Mouse (Mus musculus) myocyte (in vitro differentiated cells): ENCODE results near the gene Galk1. TPM values are rescaled to one million over a fixed set of nuclear protein-coding genes. Genes with fewer than 3 reads are reported as not detected.

Source experiments
- H3K27me3 ChIP-seq: one replicate; pipeline ENCODE4 v1.6.1; 2011; ENCODE audit not compliant: control insufficient read depth, insufficient read depth, insufficient read length
- H3K36me3 ChIP-seq: one replicate; pipeline ENCODE4 v1.6.1; 2011; ENCODE audit not compliant: control insufficient read depth, insufficient read depth
- H3K4me2 ChIP-seq: one replicate; pipeline ENCODE4 v1.6.1; 2011; ENCODE audit warnings: low read depth, control low read depth
- H3K4me3 ChIP-seq: one replicate; pipeline ENCODE4 v1.5.1; 2011; ENCODE audit warnings: mild to moderate bottlenecking, control low read depth, moderate library complexity
- H3K79me2 ChIP-seq: one replicate; pipeline ENCODE4 v1.6.1; 2011; ENCODE audit not compliant: control insufficient read depth, insufficient read depth
- H3ac ChIP-seq: one replicate; pipeline ENCODE4 v1.6.1; 2011; ENCODE audit not compliant: control insufficient read depth, insufficient read length
- CEBPB ChIP-seq: IDR thresholded peaks from 2 replicates; pipeline ENCODE4 v1.6.1; 2011; ENCODE audit warnings: mild to moderate bottlenecking, moderate library complexity; ENCODE audit not compliant: poor library complexity, insufficient read depth, severe bottlenecking
- E2F4 ChIP-seq: IDR thresholded peaks from one replicate; pipeline ENCODE4 v1.6.1; 2011; ENCODE audit warnings: mild to moderate bottlenecking, control low read depth, moderate library complexity; ENCODE audit not compliant: insufficient read depth
- MAX ChIP-seq: IDR thresholded peaks from one replicate; pipeline ENCODE4 v1.6.1; 2011; ENCODE audit warnings: low read depth, mild to moderate bottlenecking, control low read depth
- MYOD1 ChIP-seq, 3 experiments: IDR thresholded peaks; one replicate each; pipeline ENCODE4 v1.6.1; 2011; ENCODE audit warnings: control low read depth in 2 of 3, low read depth in 2 of 3, mild to moderate bottlenecking in 2 of 3, moderate library complexity in 1 of 3; ENCODE audit not compliant: insufficient read length in 2 of 3, control insufficient read depth in 1 of 3
- MYOG ChIP-seq, 3 experiments: IDR thresholded peaks; one replicate each; pipeline ENCODE4 v1.6.1; 2011; ENCODE audit warnings: control low read depth in 2 of 3, low read depth in 2 of 3, mild to moderate bottlenecking in 2 of 3; ENCODE audit not compliant: insufficient read length in 2 of 3, control insufficient read depth in 1 of 3, insufficient read depth in 1 of 3
- POLR2A ChIP-seq: IDR thresholded peaks from one replicate; pipeline ENCODE4 v1.6.1; 2011; ENCODE audit warnings: low read depth, mild to moderate bottlenecking, control low read depth, moderate library complexity; ENCODE audit not compliant: insufficient read length
- POLR2AphosphoS2 ChIP-seq: IDR thresholded peaks from one replicate; pipeline ENCODE4 v1.6.1; 2011; ENCODE audit warnings: low read depth, control low read depth; ENCODE audit not compliant: insufficient read length
- REST ChIP-seq: IDR thresholded peaks from one replicate; pipeline ENCODE4 v1.6.1; 2011; ENCODE audit warnings: mild to moderate bottlenecking, control low read depth, moderate library complexity; ENCODE audit not compliant: insufficient read depth, insufficient read length
- SRF ChIP-seq: IDR thresholded peaks from one replicate; pipeline ENCODE4 v1.6.1; 2011; ENCODE audit warnings: low read depth; ENCODE audit not compliant: control insufficient read depth, insufficient read length
- TCF12 ChIP-seq: IDR thresholded peaks from one replicate; pipeline ENCODE4 v1.6.1; 2011; ENCODE audit warnings: mild to moderate bottlenecking, control low read depth; ENCODE audit not compliant: poor library complexity, insufficient read depth, severe bottlenecking
- TCF3 ChIP-seq: IDR thresholded peaks from one replicate; pipeline ENCODE4 v1.6.1; 2011; ENCODE audit warnings: low read depth, control low read depth; ENCODE audit not compliant: insufficient read length
- USF1 ChIP-seq: IDR thresholded peaks from one replicate; pipeline ENCODE4 v1.6.1; 2011; ENCODE audit warnings: low read depth, mild to moderate bottlenecking, control low read depth, moderate library complexity
- polyA plus RNA-seq: library from polyadenylated mRNA; unstranded; fragments of >200 nt; fragmentation: generic; extraction: Trizol; gene quantifications from one replicate; pipeline ENCODE4 v1.2.1, GENCODE M21; 2012; ENCODE audit warnings: missing spikeins

The Galk1 gene
- polyA plus RNA-seq, 1 experiment: 172 TPM

DNA sequence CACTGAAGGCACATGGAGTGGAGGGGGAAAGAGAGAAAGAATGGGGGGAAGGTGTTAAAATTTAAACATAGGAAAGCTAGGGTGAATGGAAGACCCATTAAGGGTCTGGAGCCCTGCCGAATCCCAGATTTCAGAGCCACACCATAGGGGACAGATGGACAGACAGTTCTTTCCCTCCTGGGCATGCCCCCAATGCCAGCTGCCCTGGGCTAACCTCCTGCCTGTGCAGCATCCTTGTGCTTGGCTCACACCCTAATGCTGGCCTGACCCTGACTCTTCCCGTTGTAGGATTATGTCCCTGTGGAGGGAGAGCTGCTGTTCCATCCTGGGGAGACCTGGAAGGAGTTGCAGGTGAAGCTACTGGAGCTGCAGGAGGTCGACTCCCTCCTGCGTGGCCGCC, 14.9 kb downstream of the Galk1 start:
- no peak overlapping the region for H3K4me3 ChIP-seq
- H3K4me2 ChIP-seq: no peak overlapping the region
- no peaks in the 10 kb centered on the region for H3K27me3 ChIP-seq
- no peak overlapping the region for H3ac ChIP-seq
- TF ChIP-seq MAX (no peak), CEBPB (no peak), E2F4 (no peak), POLR2A (no peak), REST (no peak), POLR2AphosphoS2 (no peak), MYOG (IDR thresholded peaks at IDR 0.05; ENCODE audit: control insufficient read depth in 1 of 3, insufficient read depth in 1 of 3, insufficient read length in 2 of 3, low read depth in 2 of 3) (no peak), MYOD1 (IDR thresholded peaks at IDR 0.05; ENCODE audit: control insufficient read depth in 1 of 3, insufficient read length in 2 of 3, low read depth in 2 of 3) (no peak), USF1 (no peak), TCF12 (no peak), TCF3 (no peak)
- H3K36me3 ChIP-seq: no peaks in the 10 kb centered on the region
- no peaks in the 10 kb centered on the region for H3K79me2 ChIP-seq

DNA sequence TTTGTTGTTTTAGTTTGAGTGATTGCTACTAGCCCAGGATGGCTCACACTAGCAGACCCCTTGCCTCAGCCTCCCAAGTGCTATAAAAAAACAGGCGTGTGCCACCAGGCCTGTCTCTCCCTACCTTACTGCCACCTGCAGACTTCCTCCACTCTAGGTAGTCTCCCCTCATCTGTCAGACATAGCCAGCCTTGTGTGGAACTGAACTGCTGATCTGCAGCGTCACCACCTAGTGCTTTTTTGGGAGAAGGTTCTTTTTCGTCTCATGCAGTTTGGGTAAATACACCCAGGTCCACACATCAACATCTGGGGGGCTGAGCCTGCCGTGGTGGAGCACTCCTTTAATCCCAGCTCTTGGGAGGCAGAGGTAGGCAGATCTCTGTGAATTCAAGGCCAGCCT, 15.5 kb downstream of the Galk1 start:
- H3K4me3 ChIP-seq: no peak overlapping the region
- H3ac ChIP-seq: no peak overlapping the region
- no peaks in the 10 kb centered on the region for H3K79me2 ChIP-seq
- no peak overlapping the region for H3K4me2 ChIP-seq
- TF ChIP-seq MYOD1 (IDR thresholded peaks at IDR 0.05; ENCODE audit: control insufficient read depth in 1 of 3, insufficient read length in 2 of 3, low read depth in 2 of 3): no peak
- TF ChIP-seq POLR2A: no peak
- no peak for TF ChIP-seq MYOG (IDR thresholded peaks at IDR 0.05; ENCODE audit: control insufficient read depth in 1 of 3, insufficient read depth in 1 of 3, insufficient read length in 2 of 3, low read depth in 2 of 3)
- TF ChIP-seq TCF3: no peak
- TF ChIP-seq MAX: no peak
- no peak for TF ChIP-seq TCF12
- no peaks in the 10 kb centered on the region for H3K27me3 ChIP-seq
- H3K36me3 ChIP-seq: no peaks in the 10 kb centered on the region

DNA sequence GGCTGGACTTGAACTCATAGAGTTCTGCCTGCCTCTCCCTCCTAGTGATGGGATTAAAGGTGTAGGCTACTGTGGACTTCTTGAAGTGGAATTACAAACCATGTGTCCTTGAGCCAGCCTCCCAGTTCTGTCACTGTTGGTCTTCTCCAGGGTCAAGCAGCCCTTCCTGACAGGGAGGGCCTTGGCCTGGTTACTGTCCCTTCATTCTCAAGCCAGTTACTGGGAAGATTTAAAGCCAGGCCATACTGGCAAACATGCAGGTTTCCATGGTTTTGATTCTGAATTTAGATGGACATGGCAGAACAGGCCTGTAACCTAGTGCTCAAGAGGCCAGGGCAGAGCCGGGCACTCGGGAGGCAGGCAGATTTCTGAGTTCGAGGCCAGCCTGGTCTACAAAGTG, 17.3 kb downstream of the Galk1 start:
- no peak overlapping the region for H3ac ChIP-seq
- no peaks in the 10 kb centered on the region for H3K79me2 ChIP-seq
- H3K36me3 ChIP-seq: no peaks in the 10 kb centered on the region
- H3K4me3 ChIP-seq: no peak overlapping the region
- no peak overlapping the region for H3K4me2 ChIP-seq
- TF ChIP-seq MAX (no peak), CEBPB (no peak), USF1 (no peak), TCF12 (no peak), POLR2AphosphoS2 (no peak), TCF3 (no peak), REST (no peak)
- H3K27me3 ChIP-seq: no peaks in the 10 kb centered on the region

DNA sequence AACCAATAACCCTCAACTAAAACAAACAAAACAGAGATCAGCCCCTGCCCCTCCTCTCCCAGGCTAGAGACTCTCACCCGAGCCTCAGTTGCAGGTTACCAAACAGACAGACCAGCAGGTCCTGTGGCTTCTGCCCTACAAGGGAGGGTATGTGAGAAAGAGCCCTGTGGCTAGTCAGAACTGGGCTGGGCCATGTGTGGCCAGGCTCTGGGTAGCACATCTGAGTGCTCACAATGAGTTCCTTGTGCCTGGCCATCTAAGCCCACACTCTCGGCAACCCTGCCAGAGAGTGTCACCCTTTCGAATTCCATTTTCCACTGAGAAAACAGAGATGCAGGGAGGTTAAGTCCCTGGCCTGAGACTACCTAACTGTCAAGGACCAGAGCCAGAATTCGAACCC, 20.4 kb downstream of the Galk1 start:
- TF ChIP-seq MYOG (IDR thresholded peaks at IDR 0.05; ENCODE audit: control insufficient read depth in 1 of 3, insufficient read depth in 1 of 3, insufficient read length in 2 of 3, low read depth in 2 of 3) (no peak), TCF12 (no peak), SRF (no peak), REST (no peak), CEBPB (no peak), TCF3 (no peak), E2F4 (no peak), POLR2A (no peak), MAX (no peak), USF1 (no peak), MYOD1 (IDR thresholded peaks at IDR 0.05; ENCODE audit: control insufficient read depth in 1 of 3, insufficient read length in 2 of 3, low read depth in 2 of 3) (no peak), POLR2AphosphoS2 (no peak)
- Histone ChIP-seq H3K4me2 (no peak overlapping the region), H3K36me3 (no peaks in the 10 kb centered on the region), H3K79me2 (no peaks in the 10 kb centered on the region), H3ac (no peak overlapping the region), H3K27me3 (no peaks in the 10 kb centered on the region), H3K4me3 (no peak overlapping the region)

DNA sequence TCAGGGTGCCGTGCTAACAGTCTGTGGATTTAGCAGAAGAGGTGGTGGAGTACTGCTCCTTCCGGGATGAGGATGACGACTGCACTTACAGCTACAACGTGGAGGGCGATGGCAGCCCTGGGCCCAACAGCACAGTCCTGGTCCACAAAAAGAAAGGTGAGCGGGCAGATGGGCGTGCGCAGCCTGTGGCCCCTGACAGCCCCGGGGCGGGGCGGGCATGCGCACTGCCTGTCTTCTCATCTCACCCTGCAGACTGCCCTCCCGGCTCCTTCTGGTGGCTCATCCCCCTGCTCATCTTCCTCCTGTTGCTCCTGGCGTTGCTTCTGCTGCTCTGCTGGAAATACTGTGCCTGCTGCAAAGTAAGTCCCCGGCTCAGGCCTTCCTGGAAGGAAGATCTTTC, 22.8 kb downstream of the Galk1 start:
- Histone ChIP-seq H3K79me2 (no peaks in the 10 kb centered on the region), H3K4me2 (no peak overlapping the region), H3ac (no peak overlapping the region), H3K36me3 (no peaks in the 10 kb centered on the region), H3K27me3 (no peaks in the 10 kb centered on the region), H3K4me3 (no peak overlapping the region)
- TF ChIP-seq TCF3 (no peak), POLR2A (no peak), TCF12 (no peak), MYOG (IDR thresholded peaks at IDR 0.05; ENCODE audit: control insufficient read depth in 1 of 3, insufficient read depth in 1 of 3, insufficient read length in 2 of 3, low read depth in 2 of 3) (no peak), MAX (no peak)
